Mouse (Mus musculus): ENCODE measurements around the gene Gata2. TPM values are rescaled to one million over a fixed set of nuclear protein-coding genes. Genes with fewer than 3 reads are reported as not detected.

Gata2 gene
- total RNA-seq, 4 experiments from 2014 or later: 29.3 to 72.4 (median 56.5) TPM

Other genes starting within 250 kb of the Gata2 start
- 10 to 100 TPM in 1 of 4 experiments, 1 to 10 TPM in 3; 4.4 to 10.0 (median 7.4) TPM for gene H1fx, start 212.3 kb upstream of the Gata2 start, total RNA-seq (2022)
- gene Rab7, start 148.6 kb upstream of the Gata2 start, total RNA-seq (2022): 100 to 1,000 TPM; 310 to 390 (median 354) TPM
- gene Rpn1, start 109.4 kb upstream of the Gata2 start, total RNA-seq (2022): 100 to 1,000 TPM; 275 to 361 (median 317) TPM
- gene Dnajb8, start 28.4 kb downstream of the Gata2 start, total RNA-seq (2022): not detected

All from adrenal gland, adult 8-10 months (tissue).